Mouse (Mus musculus) adrenal gland, postnatal 36 days (tissue): ENCODE data around the gene Nomo1. TPM values are rescaled to one million over a fixed set of nuclear protein-coding genes. Genes with fewer than 3 reads are reported as not detected.
A peak's percentile ranks its signal among the peaks of the same experiment; 100 is the strongest.

Experiments
- DNase-seq, 2 experiments: peaks; one replicate each; pipeline ENCODE4 v3.0.0; 2021; ENCODE audit warnings: mixed read lengths in 1 of 2
- total RNA-seq, 2 experiments: library from RNA; stranded (reverse); gene quantifications; 2 replicates each; pipeline ENCODE4 v1.2.3; 2021

Gene Nomo1
- total RNA-seq, 2 experiments from 2014 or later: 67.8 to 69.6 TPM

GRCm38 (mm10) chr7:46045882-46046281, 12.4 kb downstream of the Nomo1 start:
- peak in 1 of 2 experiments; percentile 32 for DNase-seq

GRCm38 (mm10) chr7:46047873-46048562, 14.5 kb downstream of the Nomo1 start:
- DNase-seq: no peak

- no peak for DNase-seq
Observed at GRCm38 (mm10) chr7:46049981-46050380, 16.5 kb downstream of the Nomo1 start.

GRCm38 (mm10) chr7:46052161-46052821, 18.8 kb downstream of the Nomo1 start:
- no peak for DNase-seq

GRCm38 (mm10) chr7:46053566-46053965, 20.1 kb downstream of the Nomo1 start:
- no peak for DNase-seq

- no peak for DNase-seq
Observed at GRCm38 (mm10) chr7:46058882-46059281, 25.4 kb downstream of the Nomo1 start.

- DNase-seq: peak; percentile 20 to 49
Observed at GRCm38 (mm10) chr7:46060688-46061087, 27.2 kb downstream of the Nomo1 start.

GRCm38 (mm10) chr7:46061614-46062013, 28.1 kb downstream of the Nomo1 start:
- DNase-seq: no peak

GRCm38 (mm10) chr7:46063296-46063695, 29.8 kb downstream of the Nomo1 start:
- no peak for DNase-seq

- no peak for DNase-seq
Observed at GRCm38 (mm10) chr7:46068831-46069230, 35.3 kb downstream of the Nomo1 start.

GRCm38 (mm10) chr7:46076844-46077243, 43.3 kb downstream of the Nomo1 start:
- DNase-seq: no peak

GRCm38 (mm10) chr7:46077675-46078074, 44.2 kb downstream of the Nomo1 start:
- no peak for DNase-seq

- no peak for DNase-seq
Observed at GRCm38 (mm10) chr7:46084024-46084423, 50.5 kb downstream of the Nomo1 start.

GRCm38 (mm10) chr7:46084839-46085513, 51.5 kb downstream of the Nomo1 start:
- DNase-seq: peak in 1 of 2 experiments; percentile 19

GRCm38 (mm10) chr7:46086378-46086777, 52.9 kb downstream of the Nomo1 start:
- no peak for DNase-seq

GRCm38 (mm10) chr7:46088241-46088640, 54.7 kb downstream of the Nomo1 start:
- DNase-seq: no peak

- no peak for DNase-seq
Observed at GRCm38 (mm10) chr7:46092803-46093202, 59.3 kb downstream of the Nomo1 start.

GRCm38 (mm10) chr7:46096136-46096535, 62.6 kb downstream of the Nomo1 start:
- DNase-seq: peak; percentile 76 to 81

- DNase-seq: no peak
Observed at GRCm38 (mm10) chr7:46097319-46097783, 63.9 kb downstream of the Nomo1 start.

- no peak for DNase-seq
Observed at GRCm38 (mm10) chr7:46098221-46098918, 64.9 kb downstream of the Nomo1 start.

GRCm38 (mm10) chr7:46098919-46099286, 65.4 kb downstream of the Nomo1 start:
- no peak for DNase-seq

- no peak for DNase-seq
Observed at GRCm38 (mm10) chr7:46099682-46100081, 66.2 kb downstream of the Nomo1 start.
